In the genomic region with DNA sequence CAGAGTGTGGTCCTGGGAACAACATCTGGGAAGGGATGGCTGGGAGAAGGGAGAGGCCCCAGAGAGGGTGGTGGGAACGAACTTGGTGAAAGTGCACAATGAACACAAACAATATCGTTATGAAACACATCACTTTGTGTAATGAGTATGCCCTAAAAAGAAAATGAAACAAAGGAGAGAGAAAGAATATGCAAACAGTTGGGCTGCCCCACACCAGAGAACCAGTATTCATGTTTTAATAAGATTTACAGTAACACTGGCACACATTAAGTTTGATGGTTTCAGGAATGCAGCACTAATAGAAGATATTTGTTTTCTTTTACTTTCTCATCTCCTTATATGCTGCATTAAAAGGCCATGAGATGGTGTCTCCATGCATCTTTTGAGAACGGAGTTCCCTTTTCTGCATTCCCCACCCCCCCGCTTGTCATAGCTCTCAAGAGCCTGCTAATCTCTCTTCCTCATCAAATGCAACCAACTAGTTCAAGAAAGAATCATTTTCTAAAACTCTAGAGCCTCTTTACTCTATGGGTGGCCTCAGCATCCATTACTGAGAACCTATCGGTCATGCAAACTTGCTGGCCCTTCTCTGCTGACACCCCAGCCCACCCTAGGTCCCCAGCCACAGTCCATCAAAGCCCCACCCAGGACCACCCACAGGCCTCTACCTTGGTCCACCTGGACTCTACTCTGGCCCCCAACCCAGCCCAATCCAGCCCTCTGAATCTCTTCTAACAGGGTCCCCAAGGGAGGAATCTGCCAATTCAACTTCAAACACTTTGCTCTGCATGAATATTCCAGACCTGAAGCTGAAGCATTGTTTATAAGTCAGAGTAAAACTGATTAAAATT, we compare ENCODE assay signal across 35 mouse cellular contexts.
DNase-seq lines count a peak whose midpoint lies in the region; ATAC-seq and TF ChIP-seq lines count a peak whose summit lies in the region.
"Had no signal": no experiment of that assay in that cellular context is flagged by ENCODE, and none has a peak within 500 bp of the region (broad histone marks: within the 10 kb centered on the region; RNA-seq: fewer than 3 reads in every experiment).

No protein-coding gene starts in this region.

- TF ChIP-seq EP300 in heart, adult 2 months (IDR thresholded peaks at IDR 0.05; ENCODE audit: insufficient read depth, low read depth, low read length), result no peak

- no peak for TF ChIP-seq POLR2A in heart, adult 2 months (IDR thresholded peaks at IDR 0.05; ENCODE audit: insufficient read depth, low read depth, low read length)

- TF ChIP-seq CTCF in heart, adult 2 months (IDR thresholded peaks at IDR 0.05), result no peak

- H3K79me2 ChIP-seq in heart, adult 2 months (replicated peaks; ENCODE audit: control insufficient read depth, insufficient read depth, low read length), result no peaks in the 10 kb centered on the region

- H3K9ac ChIP-seq in heart, adult 2 months (ENCODE audit: low read depth, low read length), result no peak overlapping the region
- H3K9ac ChIP-seq in intestine, embryonic 16.5 days (ENCODE audit: low read depth, low read length), result no peak overlapping the region
- H3K9ac ChIP-seq: embryonic facial prominence, embryonic 15.5 days; forebrain, embryonic 12.5 days; forebrain, postnatal 0 days; heart, embryonic 15.5 days; hindbrain, embryonic 13.5 days; limb, embryonic 15.5 days; liver, embryonic 13.5 days; midbrain, embryonic 15.5 days; neural tube, embryonic 15.5 days had no signal

- H3K27ac ChIP-seq in heart, adult 2 months, result no peak overlapping the region
- H3K27ac ChIP-seq in intestine, embryonic 16.5 days (ENCODE audit: low read length), result no peak overlapping the region
- H3K27ac ChIP-seq: embryonic facial prominence, embryonic 10.5 days; embryonic facial prominence, embryonic 15.5 days; forebrain, embryonic 12.5 days; heart, embryonic 15.5 days; hindbrain, embryonic 13.5 days; kidney, postnatal 0 days; limb, embryonic 15.5 days; liver, embryonic 13.5 days; macrophage; midbrain, embryonic 10.5 days; midbrain, embryonic 15.5 days; neural tube, embryonic 15.5 days had no signal

- H3K27me3 ChIP-seq in heart, adult 2 months (ENCODE audit: control insufficient read depth, insufficient read depth, low read length), result no peaks in the 10 kb centered on the region
- no peaks in the 10 kb centered on the region for H3K27me3 ChIP-seq in splenic B cell, adult 2 months (ENCODE audit: control insufficient read depth, insufficient read depth, low read length, poor library complexity, severe bottlenecking)
- no peaks in the 10 kb centered on the region for H3K27me3 ChIP-seq in intestine, embryonic 16.5 days (replicated peaks; ENCODE audit: control insufficient read depth, insufficient read depth, low read length)
- H3K27me3 ChIP-seq: embryonic facial prominence, embryonic 15.5 days; heart, embryonic 15.5 days; hindbrain, embryonic 13.5 days; limb, embryonic 15.5 days; liver, embryonic 13.5 days; midbrain, embryonic 15.5 days; neural tube, embryonic 15.5 days had no signal

- H3K36me3 ChIP-seq in heart, adult 2 months (ENCODE audit: control insufficient read depth, insufficient read depth, low read length), result no peaks in the 10 kb centered on the region
- no peaks in the 10 kb centered on the region for H3K36me3 ChIP-seq in splenic B cell, adult 2 months (ENCODE audit: control insufficient read depth, insufficient read depth, low read length, poor library complexity, severe bottlenecking)
- H3K36me3 ChIP-seq in intestine, embryonic 16.5 days (ENCODE audit: control insufficient read depth, insufficient read depth, low read length), result no peaks in the 10 kb centered on the region
- H3K36me3 ChIP-seq: embryonic facial prominence, embryonic 10.5 days; embryonic facial prominence, embryonic 15.5 days; forebrain, embryonic 12.5 days; heart, embryonic 15.5 days; hindbrain, embryonic 13.5 days; limb, embryonic 15.5 days; liver, embryonic 13.5 days; midbrain, embryonic 10.5 days; midbrain, embryonic 15.5 days; neural tube, embryonic 15.5 days had no signal

- peak; percentile 85 for DNase-seq in heart, adult 11 months
- DNase-seq in heart, adult 2 months, result no peak
- DNase-seq in splenic B cell, adult 2 months (ENCODE audit: low read depth, low spot score), result peak; percentile 13
- DNase-seq in adrenal gland, adult (ENCODE audit: inconsistent age in 2 of 2, low spot score in 1 of 2), result no peak
- DNase-seq in gastrocnemius, adult 8-10 months (ENCODE audit: low spot score in 2 of 2), result no peak
- DNase-seq: adrenal gland, postnatal 10 days; cerebellum, adult 11 months; cerebellum, adult 9-11 months; forebrain, postnatal 0 days; gastrocnemius, postnatal 25 days; kidney, adult 8-10 months; kidney, postnatal 4 days; layer of hippocampus, postnatal 36 days; left cerebral cortex, postnatal 4 days; liver, embryonic 13.5 days; lung, adult 2 months; lung, postnatal 10 days; right cerebral cortex, adult 18-20 months; spleen, adult 18-20 months; thymus, adult 2 months; thymus, postnatal 36 days had no signal

- intact Hi-C loops in heart, adult 2 months (cut with DNase I), result no loop called here

- peak; percentile 48 for ATAC-seq in activated CD4-positive, CD25-positive, alpha-beta regulatory T cell, adult 4 months
- ATAC-seq in hematopoietic stem cell, adult 5-6 weeks (replicated peaks in 1 of 2; ENCODE audit: insufficient read depth in 1 of 2, low FRiP score in 2 of 2, low TSS enrichment in 1 of 2, low read depth in 1 of 2, poor library complexity in 2 of 2, severe bottlenecking in 2 of 2), result peak; percentile 29 to 77; a peak in 3 of 4 replicates
- ATAC-seq in intestine, embryonic 16.5 days, result no peak
- ATAC-seq: forebrain, postnatal 0 days; midbrain, embryonic 15.5 days had no signal

- H3K4me2 ChIP-seq in intestine, embryonic 16.5 days (ENCODE audit: low read depth, low read length), result no peak overlapping the region
- H3K4me2 ChIP-seq: embryonic facial prominence, embryonic 15.5 days; forebrain, embryonic 12.5 days; heart, embryonic 15.5 days; hindbrain, embryonic 13.5 days; limb, embryonic 15.5 days; liver, embryonic 13.5 days; midbrain, embryonic 15.5 days; neural tube, embryonic 15.5 days had no signal

- 82% methylated on average over 5 of the region's 5 CpGs for WGBS in heart, adult 2 months
- WGBS in intestine, embryonic 16.5 days, result 76% methylated on average over 5 of the region's 5 CpGs

- H3K9me3 ChIP-seq in intestine, embryonic 16.5 days (ENCODE audit: control insufficient read depth, low read length), result no peaks in the 10 kb centered on the region
- H3K9me3 ChIP-seq: embryonic facial prominence, embryonic 10.5 days; embryonic facial prominence, embryonic 15.5 days; forebrain, embryonic 12.5 days; heart, embryonic 15.5 days; hindbrain, embryonic 13.5 days; limb, embryonic 15.5 days; liver, embryonic 13.5 days; midbrain, embryonic 10.5 days; midbrain, embryonic 15.5 days; neural tube, embryonic 15.5 days had no signal

- H3K4me3 ChIP-seq in heart, adult 2 months, result no peak overlapping the region
- no peak overlapping the region for H3K4me3 ChIP-seq in intestine, embryonic 16.5 days (ENCODE audit: low read length)
- H3K4me3 ChIP-seq: embryonic facial prominence, embryonic 10.5 days; embryonic facial prominence, embryonic 15.5 days; forebrain, embryonic 12.5 days; heart, embryonic 15.5 days; hindbrain, embryonic 13.5 days; limb, embryonic 15.5 days; liver, embryonic 13.5 days; midbrain, embryonic 10.5 days; midbrain, embryonic 15.5 days; neural tube, embryonic 15.5 days had no signal

- no peaks in the 10 kb centered on the region; the same call in 1 of the 2 replicates for H3K4me1 ChIP-seq in heart, adult 2 months (ENCODE audit: control insufficient read depth, insufficient read depth, low read length)
- no peaks in the 10 kb centered on the region for H3K4me1 ChIP-seq in intestine, embryonic 16.5 days (ENCODE audit: control insufficient read depth, insufficient read depth, low read length)
- H3K4me1 ChIP-seq: embryonic facial prominence, embryonic 15.5 days; limb, embryonic 15.5 days; liver, embryonic 13.5 days; midbrain, embryonic 10.5 days; neural tube, embryonic 15.5 days had no signal

Comparison
In these comparisons a context has a peak if more than half of its experiments do, and no peak if none do; other contexts are left out.
1. DNase-seq: peak in heart, adult 11 months (single experiment) and splenic B cell, adult 2 months (single experiment); none in heart, adult 2 months (0 of 2), adrenal gland, adult (0 of 2) and gastrocnemius, adult 8-10 months (0 of 2).